Mouse (Mus musculus): Measurements from ENCODE around the gene Dst.

- TF ChIP-seq CTCF (IDR thresholded peaks at IDR 0.05; ENCODE audit: low read depth) (no peak), EP300 (IDR thresholded peaks at IDR 0.05; ENCODE audit: low read depth) (no peak)
These were observed 81.6 kb downstream of the Dst start for GRCm38 (mm10) chr1:33989643-33990042.

Data from heart, postnatal 0 days (tissue).